Mouse (Mus musculus): ENCODE measurements at regions not wholly inside any gene's neighbourhood (a gene's known extent, or its start where the extent isn't known, plus 50 kb on each side); places are given as distances from the start of the nearest gene placed in this dataset.

- no peak for TF ChIP-seq CTCF (IDR thresholded peaks at IDR 0.05; ENCODE audit: extremely low read depth, insufficient read length, insufficient replicate concordance, low read depth, low read length)
- no peak for TF ChIP-seq POLR2A (IDR thresholded peaks at IDR 0.05; ENCODE audit: low read depth, low read length)
Observed at GRCm38 (mm10) chr1:119324551-119324950, 97.5 kb downstream of the Inhbb start.
